Mouse (Mus musculus): ENCODE results near the gene Ikbke. TPM values are rescaled to one million over a fixed set of nuclear protein-coding genes. Genes with fewer than 3 reads are reported as not detected.

Gene Ikbke
- total and polyA plus RNA-seq, 3 experiments, result 14.0 to 43.8 (median 29.5) TPM

DNA sequence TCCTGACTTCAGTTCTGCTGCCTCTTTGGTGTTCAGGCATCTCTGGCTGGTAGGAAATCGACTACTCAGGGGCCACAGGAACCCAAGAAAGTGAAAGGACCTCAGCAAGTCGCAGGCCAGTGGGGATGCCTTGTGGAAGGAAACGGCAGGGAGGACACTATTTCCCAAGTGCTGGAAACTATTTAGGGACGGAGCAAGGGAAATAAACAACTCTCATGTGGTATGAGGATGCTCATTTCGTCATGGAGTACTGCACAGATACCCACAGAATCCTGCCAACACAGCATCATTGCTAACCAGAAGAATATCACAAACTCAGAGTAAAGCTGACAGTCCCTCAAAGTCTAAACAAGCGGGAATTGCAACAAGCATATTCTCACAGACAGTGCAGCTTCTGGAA, 36.5 kb downstream of the Ikbke start:
- no peak overlapping the region for H3K4me3 ChIP-seq (replicated peaks in 1 of 3; ENCODE audit: low read depth in 2 of 3, low read length in 2 of 3, poor library complexity in 1 of 3)
- in situ Hi-C loops (cut with MboI; ENCODE audit: low pct_ligation_motif_present, low pct_unique_long_range_greater_than_20kb, low sequenced_read_pairs) (no loop called here), dilution Hi-C loops (cut with MboI; ENCODE audit: extremely low pct_ligation_motif_present, extremely low pct_unique_long_range_greater_than_20kb, low sequenced_read_pairs) (no loop called here)
- H3K4me2 ChIP-seq (ENCODE audit: insufficient read depth, low read depth, poor library complexity, severe bottlenecking), result no peak overlapping the region
- no peak for DNase-seq (ENCODE audit: extremely low read depth)
- H3K4me1 ChIP-seq (ENCODE audit: control insufficient read depth in 1 of 2, insufficient read depth in 2 of 2), result peaks cover 12 to 26% of the 10 kb centered on the region in 2 experiments
- no peak for TF ChIP-seq NELFE (IDR thresholded peaks at IDR 0.05; ENCODE audit: low read depth, low read length)
- no peak for TF ChIP-seq ETS1 (conservative IDR thresholded peaks at IDR 0.05; ENCODE audit: low read depth, low read length)
- TF ChIP-seq NRF1 (IDR thresholded peaks at IDR 0.05; ENCODE audit: low read depth, low read length), result no peak
- TF ChIP-seq GABPA (IDR thresholded peaks at IDR 0.05; ENCODE audit: insufficient replicate concordance, low read depth, low read length), result no peak
- no peak for TF ChIP-seq EP300 (IDR thresholded peaks at IDR 0.05; ENCODE audit: low read length)
- TF ChIP-seq KAT2A (IDR thresholded peaks at IDR 0.05; ENCODE audit: insufficient replicate concordance, low read length), result no peak
- TF ChIP-seq SIN3A (IDR thresholded peaks at IDR 0.05; ENCODE audit: low read length), result no peak
- no peak for TF ChIP-seq ZNF384 (IDR thresholded peaks at IDR 0.05; ENCODE audit: low read depth, low read length)
- TF ChIP-seq JUND (conservative IDR thresholded peaks at IDR 0.05; ENCODE audit: low read depth, low read length), result no peak
- TF ChIP-seq RAD21 (IDR thresholded peaks at IDR 0.05; ENCODE audit: low read depth, low read length), result no peak
- no peak for TF ChIP-seq ELF1 (IDR thresholded peaks at IDR 0.05; ENCODE audit: low read depth, low read length)
- no peak for TF ChIP-seq TCF12 (IDR thresholded peaks at IDR 0.05; ENCODE audit: low read depth, low read length)
- TF ChIP-seq ZKSCAN1 (IDR thresholded peaks at IDR 0.05; ENCODE audit: borderline replicate concordance, low read depth, low read length), result no peak
- no peak for TF ChIP-seq SMC3 (IDR thresholded peaks at IDR 0.05; ENCODE audit: low read depth, low read length)
- TF ChIP-seq UBTF (IDR thresholded peaks at IDR 0.05; ENCODE audit: low read depth, low read length), result no peak
- no peak for TF ChIP-seq MXI1 (IDR thresholded peaks at IDR 0.05; ENCODE audit: low read depth, low read length)
- no peak for TF ChIP-seq JUN (IDR thresholded peaks at IDR 0.05; ENCODE audit: insufficient read depth, low read depth, low read length)
- no peak for TF ChIP-seq TBP (conservative IDR thresholded peaks at IDR 0.05; ENCODE audit: low read depth, low read length)
- TF ChIP-seq PAX5 (IDR thresholded peaks at IDR 0.05; ENCODE audit: low read length), result no peak
- H3K27me3 ChIP-seq (replicated peaks), result peaks cover 34% of the 10 kb centered on the region
- H3K9ac ChIP-seq (ENCODE audit: insufficient read depth, low read depth), result no peak overlapping the region
- H3K27ac ChIP-seq (ENCODE audit: insufficient read depth, low read depth), result no peak overlapping the region
- H3K36me3 ChIP-seq (replicated peaks in 1 of 2; ENCODE audit: control insufficient read depth in 1 of 2, insufficient read depth in 1 of 2, low read length in 1 of 2), result no peaks in the 10 kb centered on the region
- H3K79me2 ChIP-seq (replicated peaks; ENCODE audit: control insufficient read depth, extremely low read depth, insufficient read depth, poor library complexity, severe bottlenecking), result no peaks in the 10 kb centered on the region
- H3K9me3 ChIP-seq (replicated peaks; ENCODE audit: low read length), result peaks cover 2% of the 10 kb centered on the region

- H3K79me2 ChIP-seq (replicated peaks; ENCODE audit: control insufficient read depth, extremely low read depth, insufficient read depth, poor library complexity, severe bottlenecking), result no peaks in the 10 kb centered on the region
- no peak for DNase-seq (ENCODE audit: extremely low read depth)
- dilution Hi-C loops (cut with MboI; ENCODE audit: extremely low pct_ligation_motif_present, extremely low pct_unique_long_range_greater_than_20kb, low sequenced_read_pairs) (no loop called here), in situ Hi-C loops (cut with MboI; ENCODE audit: low pct_ligation_motif_present, low pct_unique_long_range_greater_than_20kb, low sequenced_read_pairs) (no loop called here)
- H3K27me3 ChIP-seq (replicated peaks), result peaks cover 32% of the 10 kb centered on the region
- TF ChIP-seq MYC (IDR thresholded peaks at IDR 0.05; ENCODE audit: low read depth, low read length), result no peak
- TF ChIP-seq NELFE (IDR thresholded peaks at IDR 0.05; ENCODE audit: low read depth, low read length), result no peak
- no peak for TF ChIP-seq BHLHE40 (IDR thresholded peaks at IDR 0.05; ENCODE audit: low read depth, low read length)
- no peak overlapping the region for H3K4me3 ChIP-seq (replicated peaks in 1 of 3; ENCODE audit: low read depth in 2 of 3, low read length in 2 of 3, poor library complexity in 1 of 3)
- H3K4me1 ChIP-seq (ENCODE audit: control insufficient read depth in 1 of 2, insufficient read depth in 2 of 2), result peaks cover 24 to 33% of the 10 kb centered on the region in 2 experiments
- no peak overlapping the region for H3K27ac ChIP-seq (ENCODE audit: insufficient read depth, low read depth)
- H3K36me3 ChIP-seq (replicated peaks in 1 of 2; ENCODE audit: control insufficient read depth in 1 of 2, insufficient read depth in 1 of 2, low read length in 1 of 2), result no peaks in the 10 kb centered on the region
- H3K9ac ChIP-seq (ENCODE audit: insufficient read depth, low read depth), result no peak overlapping the region
- peaks cover 2% of the 10 kb centered on the region for H3K9me3 ChIP-seq (replicated peaks; ENCODE audit: low read length)
- H3K4me2 ChIP-seq (ENCODE audit: insufficient read depth, low read depth, poor library complexity, severe bottlenecking), result no peak overlapping the region
These were observed 39.7 kb downstream of the Ikbke start for GRCm38 (mm10) chr1:131239576-131240193.
